Mouse (Mus musculus) liver, postnatal 0 days (tissue): ENCODE measurements around the gene Ptprg. TPM values are rescaled to one million over a fixed set of nuclear protein-coding genes. Genes with fewer than 3 reads are reported as not detected.

Experiments
- ATAC-seq: fragments of 200-750 bp; cut with Nextera tagmentation; 2 replicates; pipeline ENCODE4 v1.8.0; 2017; ENCODE audit warnings: mild to moderate bottlenecking, moderate library complexity
- DNase-seq: peaks from one replicate; pipeline ENCODE4 v3.0.0-alpha.2; 2016
- H3K27ac ChIP-seq: fragments of 300-500 bp; sonication (generic); 2 replicates; pipeline ENCODE4 v1.5.1; 2014; ENCODE audit warnings: antibody characterized with exemption, moderate library complexity, mild to moderate bottlenecking, low read depth
- H3K27me3 ChIP-seq: fragments of 300-500 bp; sonication (generic); 2 replicates; pipeline ENCODE4 v1.6.1; 2014; ENCODE audit warnings: low read length, control low read depth, mixed read lengths; ENCODE audit not compliant: insufficient read depth
- H3K36me3 ChIP-seq: fragments of 300-500 bp; sonication (generic); replicated peaks from 2 replicates; pipeline ENCODE4 v1.6.1; 2014; ENCODE audit warnings: mild to moderate bottlenecking, control low read depth, low read length, moderate library complexity, mixed read lengths; ENCODE audit not compliant: insufficient read depth
- H3K4me1 ChIP-seq: fragments of 300-500 bp; sonication (generic); 2 replicates; pipeline ENCODE4 v1.6.1; 2014; ENCODE audit warnings: antibody characterized with exemption, mild to moderate bottlenecking, control low read depth; ENCODE audit not compliant: insufficient read depth
- H3K4me2 ChIP-seq: fragments of 300-500 bp; sonication (generic); 2 replicates; pipeline ENCODE4 v1.6.1; 2014; ENCODE audit warnings: low read depth, mild to moderate bottlenecking, low read length, moderate library complexity, mixed read lengths
- H3K4me3 ChIP-seq: fragments of 300-500 bp; sonication (generic); 2 replicates; pipeline ENCODE4 v1.5.1; 2014; ENCODE audit warnings: low read depth, low read length
- H3K9ac ChIP-seq: fragments of 300-500 bp; sonication (generic); replicated peaks from 2 replicates; pipeline ENCODE4 v1.6.1; 2014; ENCODE audit warnings: mild to moderate bottlenecking, moderate library complexity
- H3K9me3 ChIP-seq: fragments of 300-500 bp; sonication (generic); 2 replicates; pipeline ENCODE4 v1.6.1; 2016; ENCODE audit warnings: mild to moderate bottlenecking, control low read depth, low read length, mixed read lengths
- CTCF ChIP-seq: sonication (generic); IDR thresholded peaks from 2 replicates; pipeline ENCODE4 v1.5.1; 2016; ENCODE audit warnings: antibody characterized with exemption, low read depth
- EP300 ChIP-seq: IDR thresholded peaks from 2 replicates; pipeline ENCODE4 v1.6.1; 2016; ENCODE audit warnings: antibody characterized with exemption, low read depth, mild to moderate bottlenecking
- WGBS: fragments of 180-500 bp; shearing (Covaris S2); extraction: QIAGEN DNeasy Blood & Tissue Kit; methylation state at CpG from one replicate; pipeline ENCODE4 v1.1.7; 2014; ENCODE audit not compliant: insufficient replicate concordance; 5-methylcytosine and 5-hydroxymethylcytosine counted together
- polyA plus RNA-seq: library from polyadenylated mRNA; unstranded; fragments of >200 nt; fragmentation: Nextera tagmentation; extraction: Ambion mirVana; gene quantifications from 2 replicates; pipeline ENCODE4 v1.2.1, GENCODE M21; 2015

Ptprg gene
- polyA plus RNA-seq, 1 experiment from 2014 or later, result 2.7 TPM

DNA sequence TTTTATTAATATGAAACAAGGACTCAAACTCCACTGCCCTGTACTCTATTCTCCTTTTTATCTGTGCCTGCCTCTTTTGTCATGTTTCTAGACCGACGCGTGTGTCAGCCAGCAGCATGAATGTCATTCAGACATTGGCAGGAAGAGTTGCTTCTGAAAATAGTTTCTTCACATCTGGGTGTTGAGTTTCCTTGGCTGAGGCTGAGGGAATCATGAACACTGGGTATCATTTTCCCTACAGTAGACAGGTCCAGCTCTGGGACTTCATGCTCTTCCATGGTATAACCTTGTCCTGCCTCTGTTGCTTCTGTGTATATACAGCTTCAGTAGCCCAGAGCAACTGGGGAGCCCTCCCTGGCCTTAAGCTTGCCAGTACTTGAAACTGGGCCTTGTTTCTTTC lies 310.0 kb downstream of the Ptprg start:
- H3K4me2 ChIP-seq, result no peak overlapping the region
- H3K9me3 ChIP-seq, result no peaks in the 10 kb centered on the region
- H3K27ac ChIP-seq, result no peak overlapping the region
- DNase-seq (no peak), ATAC-seq (no peak)
- 79% methylated on average over 3 of the region's 3 CpGs for WGBS
- TF ChIP-seq EP300 (no peak), CTCF (no peak)
- H3K4me3 ChIP-seq, result no peak overlapping the region
- no peak overlapping the region for H3K9ac ChIP-seq
- H3K36me3 ChIP-seq, result no peaks in the 10 kb centered on the region
- no peaks in the 10 kb centered on the region for H3K4me1 ChIP-seq
- no peaks in the 10 kb centered on the region for H3K27me3 ChIP-seq

DNA sequence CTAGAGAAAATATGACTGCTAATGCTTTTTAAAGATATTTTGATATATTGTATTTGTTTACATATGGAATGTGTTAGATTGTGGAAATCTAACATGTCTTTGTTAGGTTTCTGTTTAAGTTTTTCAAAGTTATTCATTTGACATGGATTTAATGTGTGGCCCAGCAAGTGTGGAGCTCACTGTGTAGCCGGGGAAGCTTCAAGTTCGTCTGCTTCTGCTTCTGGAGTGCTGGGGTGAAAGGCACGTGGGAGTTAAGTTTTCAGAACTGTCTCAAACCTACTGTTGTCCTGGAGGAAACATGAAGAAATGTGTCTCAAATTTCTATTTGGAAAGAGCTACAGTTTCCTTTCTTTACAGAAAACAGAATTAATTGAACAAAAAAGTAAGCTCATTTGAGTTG lies 311.5 kb downstream of the Ptprg start:
- H3K4me3 ChIP-seq, result no peak overlapping the region
- no peaks in the 10 kb centered on the region for H3K27me3 ChIP-seq
- H3K36me3 ChIP-seq, result no peaks in the 10 kb centered on the region
- no peaks in the 10 kb centered on the region for H3K9me3 ChIP-seq
- H3K4me1 ChIP-seq, result no peaks in the 10 kb centered on the region
- no peak for ATAC-seq
- no peak overlapping the region for H3K9ac ChIP-seq
- H3K4me2 ChIP-seq, result no peak overlapping the region
- no peak for DNase-seq
- WGBS, result 71% methylated on average over 3 of the region's 3 CpGs
- H3K27ac ChIP-seq, result no peak overlapping the region
- TF ChIP-seq EP300 (no peak), CTCF (no peak)

DNA sequence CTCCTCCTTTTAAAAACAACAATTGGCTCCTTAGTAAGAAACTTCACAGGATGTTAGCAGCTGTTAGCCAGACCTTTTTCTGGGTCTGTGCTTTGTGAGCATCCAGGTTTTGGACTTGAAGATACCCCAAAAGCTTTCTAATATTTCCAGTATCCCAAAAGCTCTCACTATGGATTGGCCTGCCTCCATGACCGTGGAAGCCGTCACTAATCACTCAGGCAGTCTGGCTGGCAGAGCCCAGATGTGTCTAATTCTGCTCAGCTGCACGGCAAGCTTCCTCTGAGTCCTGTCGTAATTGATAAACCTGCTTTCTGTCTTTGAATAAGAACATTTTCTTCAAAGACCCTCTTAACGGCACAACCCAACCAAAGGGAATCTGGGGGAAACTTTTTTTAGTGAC lies 312.0 kb downstream of the Ptprg start:
- ATAC-seq (no peak), DNase-seq (no peak)
- TF ChIP-seq EP300 (no peak), CTCF (no peak)
- Histone ChIP-seq H3K9me3 (no peaks in the 10 kb centered on the region), H3K27me3 (no peaks in the 10 kb centered on the region), H3K4me1 (no peaks in the 10 kb centered on the region), H3K27ac (no peak overlapping the region), H3K9ac (no peak overlapping the region), H3K4me2 (no peak overlapping the region), H3K4me3 (no peak overlapping the region), H3K36me3 (no peaks in the 10 kb centered on the region)
- 74% methylated on average over 5 of the region's 5 CpGs for WGBS

DNA sequence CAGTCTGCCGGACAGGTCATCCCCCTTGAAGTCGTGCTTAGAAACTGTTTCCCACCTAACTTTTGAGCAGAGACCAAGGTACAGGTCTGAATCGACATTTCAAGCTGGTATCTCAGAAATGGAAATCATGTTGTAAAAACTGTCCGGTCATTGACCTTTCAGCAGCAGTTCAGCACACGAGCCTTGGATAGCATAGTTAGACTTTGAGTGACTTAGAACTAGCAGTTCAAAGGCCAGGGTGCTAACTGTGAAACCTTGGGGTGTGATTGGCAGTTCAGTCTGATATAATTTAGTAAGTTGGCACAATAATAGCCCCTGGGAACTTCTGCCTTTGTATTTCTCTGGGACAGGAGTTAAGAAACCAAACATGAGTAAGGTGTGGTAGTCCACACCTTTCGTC lies 312.5 kb downstream of the Ptprg start:
- H3K4me1 ChIP-seq, result no peaks in the 10 kb centered on the region
- WGBS, result 67% methylated on average over 6 of the region's 6 CpGs
- no peaks in the 10 kb centered on the region for H3K9me3 ChIP-seq
- ATAC-seq (no peak), DNase-seq (no peak)
- no peak overlapping the region for H3K4me3 ChIP-seq
- H3K36me3 ChIP-seq, result no peaks in the 10 kb centered on the region
- H3K9ac ChIP-seq, result no peak overlapping the region
- no peak overlapping the region for H3K4me2 ChIP-seq
- no peaks in the 10 kb centered on the region for H3K27me3 ChIP-seq
- TF ChIP-seq CTCF, result no peak
- no peak for TF ChIP-seq EP300
- H3K27ac ChIP-seq, result no peak overlapping the region

DNA sequence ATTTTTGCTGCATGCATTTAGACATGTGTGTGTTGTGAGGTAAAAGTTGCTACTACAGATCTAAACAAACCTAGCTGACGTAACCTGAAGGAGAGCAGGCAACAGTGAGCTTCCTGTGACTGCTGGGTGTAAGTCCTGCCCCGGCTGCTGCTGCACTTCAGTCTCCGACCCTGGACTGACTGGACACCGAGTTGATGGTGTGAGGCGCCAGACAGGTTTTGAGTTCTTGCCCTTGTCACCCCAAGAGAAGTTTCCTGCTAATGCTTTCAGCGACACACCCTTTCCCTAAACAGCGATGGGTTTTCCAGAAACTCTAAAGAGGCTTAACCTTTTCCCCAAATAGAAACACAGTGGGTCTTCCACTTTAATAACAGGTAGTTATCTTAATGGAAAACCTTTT lies 313.1 kb downstream of the Ptprg start:
- 78% methylated on average over 7 of the region's 7 CpGs for WGBS
- H3K27me3 ChIP-seq, result no peaks in the 10 kb centered on the region
- ATAC-seq (no peak), DNase-seq (no peak)
- no peak overlapping the region for H3K9ac ChIP-seq
- H3K9me3 ChIP-seq, result no peaks in the 10 kb centered on the region
- H3K4me3 ChIP-seq, result no peak overlapping the region
- no peaks in the 10 kb centered on the region for H3K4me1 ChIP-seq
- no peak overlapping the region for H3K4me2 ChIP-seq
- TF ChIP-seq EP300 (no peak), CTCF (no peak)
- H3K36me3 ChIP-seq, result no peaks in the 10 kb centered on the region
- no peak overlapping the region for H3K27ac ChIP-seq

DNA sequence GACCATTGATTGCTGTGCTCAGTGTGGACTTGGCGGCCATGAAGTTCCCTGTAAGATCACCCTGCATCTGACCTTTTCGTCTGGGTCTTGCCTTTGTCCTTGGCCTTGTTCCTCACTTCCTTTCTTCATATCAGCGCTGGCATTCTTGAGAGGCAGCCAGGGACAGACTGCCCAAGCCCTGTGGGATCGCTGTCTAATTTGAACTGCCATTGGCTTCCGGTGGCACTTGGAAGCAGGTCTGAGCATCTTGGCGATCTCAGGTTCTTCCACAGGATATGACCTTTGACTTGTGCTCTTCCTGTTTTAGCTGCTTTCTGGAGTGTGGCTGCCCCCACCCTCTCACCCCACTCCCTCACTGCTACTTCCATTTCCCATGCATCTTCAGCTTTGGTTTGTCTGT lies 315.3 kb downstream of the Ptprg start:
- DNase-seq, result no peak
- H3K27ac ChIP-seq, result no peak overlapping the region
- no peak for ATAC-seq
- TF ChIP-seq EP300 (no peak), CTCF (no peak)
- no peaks in the 10 kb centered on the region for H3K36me3 ChIP-seq
- 44% methylated on average over 6 of the region's 6 CpGs for WGBS
- H3K27me3 ChIP-seq, result no peaks in the 10 kb centered on the region
- no peak overlapping the region for H3K9ac ChIP-seq
- no peaks in the 10 kb centered on the region for H3K4me1 ChIP-seq
- no peaks in the 10 kb centered on the region for H3K9me3 ChIP-seq
- no peak overlapping the region for H3K4me2 ChIP-seq
- no peak overlapping the region for H3K4me3 ChIP-seq

DNA sequence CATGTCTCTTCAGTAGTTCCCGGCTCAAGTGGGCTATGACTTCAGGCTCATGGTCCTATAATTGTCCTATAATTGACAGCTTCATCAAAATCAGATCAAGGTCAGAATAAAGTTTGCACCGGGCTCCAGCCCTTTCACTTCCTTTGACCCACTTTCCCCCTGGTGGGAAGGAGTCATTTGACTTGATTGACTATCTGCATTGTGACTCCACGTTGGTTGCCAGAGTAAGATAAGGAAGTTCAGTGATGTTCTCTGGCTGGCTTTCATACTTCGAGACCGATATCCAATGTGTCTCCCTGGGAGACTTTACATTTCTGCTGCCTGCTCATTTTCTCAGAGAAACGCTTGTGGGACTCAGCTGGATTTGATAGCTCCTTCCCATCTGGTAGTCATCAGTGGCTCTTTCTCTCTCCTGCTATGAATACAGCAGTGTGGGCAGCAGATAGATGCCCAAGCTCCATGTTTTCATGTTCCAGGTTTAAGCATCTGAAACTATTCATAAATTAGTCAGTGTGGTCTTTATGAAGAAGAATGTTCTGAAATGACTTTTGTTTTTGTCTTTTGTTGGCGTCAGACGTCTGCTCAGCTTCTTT lies 318.5 kb downstream of the Ptprg start:
- Histone ChIP-seq H3K4me3 (no peak overlapping the region), H3K4me2 (no peak overlapping the region), H3K9me3 (no peaks in the 10 kb centered on the region), H3K9ac (no peak overlapping the region), H3K27ac (no peak overlapping the region), H3K36me3 (no peaks in the 10 kb centered on the region), H3K27me3 (no peaks in the 10 kb centered on the region), H3K4me1 (no peaks in the 10 kb centered on the region)
- TF ChIP-seq EP300 (no peak), CTCF (no peak)
- 50% methylated on average over 8 of the region's 8 CpGs for WGBS
- ATAC-seq (no peak), DNase-seq (no peak)
